Mouse (Mus musculus): ENCODE data around the gene Arhgef10l. TPM values are rescaled to one million over a fixed set of nuclear protein-coding genes. Genes with fewer than 3 reads are reported as not detected.

Gene Arhgef10l
- polyA plus RNA-seq (2012; rRNA removed; ENCODE audit: low replicate concordance), result 12.1 and 28.4 TPM in 2 replicates

GRCm38 (mm10) chr4:140665760-140666159 is at the start of gene Arhgef10l:
Arhgef10l (minus strand) TSS chr4:140666012.

GRCm38 (mm10) chr4:140700269-140701018 is 34.6 kb upstream of the Arhgef10l start, which contains the start of gene Rcc2:
Rcc2 (plus strand) TSS chr4:140700541.

Other genes starting within 250 kb of the Arhgef10l start
- gene Rcc2, start 34.5 kb upstream of the Arhgef10l start, polyA plus RNA-seq (2012; rRNA removed; ENCODE audit: low replicate concordance), result 33.8 and 38.3 TPM in 2 replicates
- gene Padi6, start 76.6 kb upstream of the Arhgef10l start, polyA plus RNA-seq (2012; rRNA removed; ENCODE audit: low replicate concordance), result not detected in 2 replicates
- 0.50 and 0.63 TPM in 2 replicates for gene Padi4, start 108.2 kb upstream of the Arhgef10l start, polyA plus RNA-seq (2012; rRNA removed; ENCODE audit: low replicate concordance)
- 0.09 TPM in 1 of 2 replicates, not detected in the other for gene Padi3, start 144.6 kb upstream of the Arhgef10l start, polyA plus RNA-seq (2012; rRNA removed; ENCODE audit: low replicate concordance)
- 0.06 TPM in 1 of 2 replicates, not detected in the other for gene Padi1, start 179.8 kb upstream of the Arhgef10l start, polyA plus RNA-seq (2012; rRNA removed; ENCODE audit: low replicate concordance)
- gene Padi2, start 240.3 kb upstream of the Arhgef10l start, polyA plus RNA-seq (2012; rRNA removed; ENCODE audit: low replicate concordance), result 2.0 and 8.1 TPM in 2 replicates